Mouse (Mus musculus): Measurements from ENCODE around the gene Zcchc18.
"Not testable (repeated sequence)": the region's sequence is repeated elsewhere in the genome, so short reads cannot be mapped to it uniquely, and the experiment has no call there.

Gene Zcchc18

DNA sequence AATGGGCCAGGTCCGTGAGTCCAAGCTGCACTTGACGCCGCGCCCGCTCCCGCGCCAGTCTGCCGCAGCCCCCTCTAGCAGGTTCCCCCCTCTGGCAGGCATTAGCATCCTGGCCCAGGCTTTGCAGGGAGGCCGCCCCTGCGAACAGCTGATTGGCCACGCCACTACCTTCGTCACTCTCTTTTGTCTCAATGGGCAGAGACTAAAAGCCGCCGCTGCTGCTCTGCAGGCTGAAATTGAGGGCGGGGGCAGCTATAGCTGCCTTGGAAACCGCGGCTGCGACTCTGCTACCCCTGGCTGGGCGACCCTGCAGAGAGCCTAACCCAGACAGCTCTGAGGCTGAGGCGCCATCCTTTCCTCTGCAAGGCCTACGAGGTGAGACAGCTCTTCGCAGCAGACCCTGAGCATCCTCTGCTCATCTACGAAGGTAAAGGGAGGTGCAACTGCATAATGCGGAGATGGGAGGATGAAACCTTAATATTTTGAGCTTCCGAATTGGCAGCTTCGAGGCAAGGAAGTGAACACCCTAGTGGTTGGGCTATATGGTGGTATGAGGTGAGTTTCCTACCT, at the start of gene Zcchc18:
Gene Zcchc18, plus strand, starts transcription at position 178 of the 570 bp plus-strand sequence.
- peak; percentile 17 for DNase-seq (ENCODE audit: low spot score)

DNA sequence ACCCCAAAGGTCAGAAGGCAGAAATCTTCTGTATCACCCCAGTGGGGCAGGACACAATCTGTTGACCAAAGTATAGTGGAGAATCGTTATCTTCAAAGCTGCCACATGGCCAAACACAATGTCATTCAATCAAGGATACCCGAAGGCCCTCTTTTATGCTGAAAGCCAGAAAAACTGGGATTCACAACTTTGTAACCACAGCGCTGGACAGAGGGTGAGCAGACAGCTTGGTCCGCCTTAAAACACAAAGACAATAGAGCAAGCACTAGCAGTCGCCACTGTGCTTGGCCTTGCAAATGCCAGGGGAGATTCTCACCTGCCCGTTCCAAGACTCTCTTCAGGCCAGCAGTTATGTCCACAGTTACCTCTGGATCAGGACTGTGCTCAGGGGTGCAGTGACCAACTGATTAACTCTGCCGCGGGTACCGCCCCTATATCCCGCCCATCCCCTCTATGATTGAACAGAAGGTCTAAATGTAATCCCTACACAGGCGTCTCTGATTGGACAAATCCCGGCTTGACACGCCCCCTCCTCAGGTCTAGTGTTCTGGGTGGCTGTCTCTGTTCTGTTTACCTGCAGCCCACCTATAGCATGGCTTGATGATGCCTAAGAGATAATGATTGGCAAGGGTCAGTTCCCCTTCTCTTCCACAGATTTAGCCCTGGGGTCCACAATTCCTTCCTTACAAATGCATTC, 35.2 kb upstream of the Zcchc18 start:
- DNase-seq (ENCODE audit: low spot score): not testable (repeated sequence)

- DNase-seq (ENCODE audit: low spot score): not testable (repeated sequence)
Observed at GRCm38 (mm10) chrX:136958300-136958699, 34.7 kb upstream of the Zcchc18 start.

DNA sequence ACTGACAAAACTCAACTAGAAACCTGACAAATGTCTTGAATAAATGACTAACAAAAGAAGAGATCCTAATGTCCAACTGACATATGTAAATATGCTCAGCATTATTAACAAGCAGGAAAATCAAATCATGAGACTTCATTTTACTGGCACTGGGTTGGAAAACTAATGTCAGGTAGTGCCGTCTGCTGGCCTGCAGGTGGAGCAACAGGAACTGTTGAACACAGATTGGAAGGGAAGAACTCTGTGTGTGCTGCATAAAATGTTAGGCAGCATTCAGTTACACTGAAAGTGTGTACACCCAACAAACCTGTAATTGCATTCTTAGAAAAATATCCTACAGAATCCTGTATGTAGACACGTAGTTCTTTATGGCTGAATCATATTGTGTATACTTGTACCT, 33.3 kb upstream of the Zcchc18 start:
- DNase-seq (ENCODE audit: low spot score): no peak

DNA sequence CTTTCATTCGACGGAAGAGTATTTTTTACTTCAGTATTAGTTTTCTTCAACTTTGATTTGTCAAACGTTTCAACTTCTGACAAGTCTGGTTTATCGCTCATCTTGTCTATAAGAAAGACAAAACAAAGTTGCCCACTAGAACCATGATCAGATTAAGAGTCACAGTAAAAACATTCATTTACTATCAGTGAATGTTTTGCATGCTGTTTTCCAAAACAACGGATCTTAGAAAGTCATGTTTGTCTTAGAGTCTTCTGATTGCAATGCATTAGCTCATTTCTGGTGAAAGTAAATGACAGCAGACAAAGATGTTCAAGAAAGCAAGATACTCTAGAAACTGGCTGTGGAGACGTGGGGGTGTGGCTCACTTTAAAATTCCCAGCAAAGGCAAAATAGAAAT, 17.6 kb upstream of the Zcchc18 start, which contains the start of gene Tmsb15b2:
Gene Tmsb15b2, minus strand, starts transcription at position 101 of the 400 bp plus-strand sequence.
- not testable (repeated sequence) for DNase-seq (ENCODE audit: low spot score)

GRCm38 (mm10) chrX:136976424-136977084, 16.4 kb upstream of the Zcchc18 start, which contains the start of the genes Tmsb15l and Tmsb15b1:
Tmsb15l (minus strand) TSS chrX:136976869.
Tmsb15b1 (minus strand) TSS chrX:136976874.
- peak; percentile 27 for DNase-seq (ENCODE audit: low spot score)

GRCm38 (mm10) chrX:136978616-136979015, 14.3 kb upstream of the Zcchc18 start:
- DNase-seq (ENCODE audit: low spot score): no peak

DNA sequence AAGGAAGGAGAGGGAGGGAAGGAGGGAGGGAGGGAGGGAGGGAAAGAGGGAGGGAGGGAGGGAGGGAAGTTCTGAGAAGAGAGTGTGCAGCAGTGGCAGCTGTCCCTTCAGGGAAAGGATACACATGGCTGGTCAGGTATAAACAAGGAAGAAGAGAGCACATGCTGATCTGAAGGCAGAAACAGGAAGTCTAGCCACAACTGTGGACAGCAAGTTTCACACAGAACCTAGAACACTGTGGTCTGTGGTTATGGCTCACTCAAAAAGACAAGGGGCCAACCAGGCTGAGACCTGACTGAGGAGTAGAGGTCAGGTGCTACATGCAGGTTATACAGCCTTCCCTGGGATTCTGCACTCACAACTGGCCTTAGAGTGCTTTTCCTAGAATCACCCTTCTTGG, 6.9 kb upstream of the Zcchc18 start:
- no peak for DNase-seq (ENCODE audit: low spot score)

DNA sequence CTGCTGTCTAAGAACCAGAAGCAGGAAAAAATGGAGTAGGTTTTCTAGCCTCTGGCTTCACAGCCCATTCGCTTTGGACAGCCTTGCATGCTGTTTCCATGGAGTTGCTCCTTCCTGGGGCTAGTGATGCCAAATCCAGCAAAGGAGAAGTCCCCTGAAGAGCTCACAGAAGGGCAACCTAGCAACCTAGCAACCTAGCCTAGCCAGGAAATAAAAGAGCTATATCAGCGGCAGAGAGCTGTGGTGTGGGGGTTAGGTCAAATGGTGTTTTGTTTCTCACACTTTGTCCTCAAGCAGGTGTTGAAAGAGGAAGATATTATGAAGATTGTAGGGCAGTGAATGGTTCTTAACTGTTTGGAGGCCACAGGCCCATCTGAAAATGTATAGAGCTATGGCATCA, 1.7 kb upstream of the Zcchc18 start:
- no peak for DNase-seq (ENCODE audit: low spot score)

- DNase-seq (ENCODE audit: low spot score): no peak
Observed at GRCm38 (mm10) chrX:136992191-136992965, 577 bp upstream of the Zcchc18 start.

DNA sequence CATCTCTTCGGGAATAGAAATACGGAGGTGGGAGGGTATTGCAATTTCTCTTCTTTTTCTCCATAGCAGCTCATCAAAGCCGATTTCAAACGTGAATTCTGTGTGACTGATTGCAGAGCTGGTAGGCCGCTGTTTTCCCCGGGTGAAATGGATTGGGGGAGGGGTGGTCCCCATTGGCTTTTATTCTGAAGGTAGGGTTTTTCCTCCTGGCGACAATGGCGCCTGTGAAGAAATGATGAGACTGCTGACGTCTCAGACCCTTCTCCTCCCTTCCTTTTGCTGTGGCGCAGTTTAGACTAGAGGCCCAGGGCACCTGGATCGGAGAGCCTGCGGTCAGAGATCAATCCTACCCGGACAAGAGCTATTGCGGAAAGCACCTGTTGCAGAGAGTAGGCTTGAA, 686 bp downstream of the Zcchc18 start:
- DNase-seq (ENCODE audit: low spot score): no peak

DNA sequence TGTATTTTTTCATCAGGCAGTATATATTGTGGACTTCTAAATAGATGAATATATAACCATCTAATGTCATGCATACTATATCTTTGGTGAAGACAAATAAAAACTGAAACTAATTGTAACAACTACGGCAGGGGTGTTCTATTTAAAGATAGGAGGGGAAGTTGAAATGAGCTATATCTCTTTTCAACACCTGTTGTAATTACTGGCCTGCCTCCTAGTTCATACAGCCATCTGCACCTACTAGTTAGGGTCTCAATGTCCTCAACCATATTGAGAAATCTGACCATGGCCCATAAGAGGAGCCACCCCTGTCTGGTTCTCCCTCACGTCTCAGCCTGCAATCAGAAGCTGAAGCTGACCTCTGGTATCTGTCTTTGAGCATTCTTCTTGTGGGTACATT, 3.3 kb downstream of the Zcchc18 start:
- no peak for DNase-seq (ENCODE audit: low spot score)

DNA sequence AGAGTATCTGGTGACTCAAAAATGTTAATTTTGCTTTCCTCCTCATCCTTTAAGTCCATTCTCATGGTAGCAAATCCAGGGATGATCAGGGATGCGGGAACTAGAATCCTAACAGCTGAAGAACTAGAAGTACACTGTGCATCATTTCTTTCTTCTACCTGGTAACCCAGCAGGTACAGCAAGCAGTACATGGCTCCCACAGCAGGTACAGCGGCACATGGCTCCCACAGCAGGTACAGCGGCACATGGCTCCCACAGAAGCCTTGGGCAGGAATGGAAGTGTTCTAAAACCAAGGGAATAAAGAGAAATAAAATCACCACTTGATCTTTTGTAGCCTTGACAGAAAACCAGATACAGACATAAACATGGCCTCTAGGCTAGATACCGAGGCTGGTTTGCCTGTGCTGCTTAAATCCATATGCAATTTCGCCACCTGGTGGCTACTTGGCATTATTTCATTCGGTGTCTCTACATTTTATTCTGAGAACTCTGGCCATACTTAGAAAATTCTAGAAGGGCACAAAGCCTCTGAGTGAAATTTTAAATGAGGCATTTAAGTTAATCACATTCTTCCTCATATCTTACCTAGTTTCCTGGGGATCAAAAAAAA, 22.2 kb downstream of the Zcchc18 start:
- peak; percentile 7 for DNase-seq (ENCODE audit: low spot score)

DNA sequence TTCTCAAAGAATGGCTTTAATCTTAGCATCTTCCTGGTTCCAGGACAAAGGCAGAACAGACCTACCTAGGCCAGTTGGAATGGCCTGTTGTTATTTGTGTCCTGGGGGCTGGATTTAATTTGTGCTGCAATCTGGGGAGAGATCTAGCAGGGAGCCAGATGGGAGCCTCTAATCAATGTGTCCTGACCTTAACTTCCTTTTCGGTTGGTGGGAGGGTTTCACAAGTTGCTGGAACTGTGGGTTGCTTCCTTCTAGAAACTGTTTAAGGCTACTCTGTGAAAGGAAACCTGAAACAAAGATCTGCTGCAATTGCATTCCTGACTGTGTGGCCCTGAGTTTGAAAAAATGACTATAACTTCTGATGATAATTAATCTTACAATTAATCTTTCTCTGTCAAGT, 24.7 kb downstream of the Zcchc18 start:
- DNase-seq (ENCODE audit: low spot score): no peak

GRCm38 (mm10) chrX:137019310-137019709, 26.4 kb downstream of the Zcchc18 start:
- peak; percentile 21 for DNase-seq (ENCODE audit: low spot score)

GRCm38 (mm10) chrX:137030916-137031315, 38.0 kb downstream of the Zcchc18 start:
- no peak for DNase-seq (ENCODE audit: low spot score)

GRCm38 (mm10) chrX:137031726-137032125, 38.8 kb downstream of the Zcchc18 start:
- DNase-seq (ENCODE audit: low spot score): no peak

- DNase-seq (ENCODE audit: low spot score): no peak
Observed at GRCm38 (mm10) chrX:137034322-137034721, 41.4 kb downstream of the Zcchc18 start.

GRCm38 (mm10) chrX:137037470-137037999, 44.6 kb downstream of the Zcchc18 start:
- DNase-seq (ENCODE audit: low spot score): no peak

- peak; percentile 68 for DNase-seq (ENCODE audit: low spot score)
Observed at GRCm38 (mm10) chrX:137038000-137038483, 45.1 kb downstream of the Zcchc18 start, which contains the start of gene Slc25a53. Slc25a53 (minus strand) TSS chrX:137038302.

DNA sequence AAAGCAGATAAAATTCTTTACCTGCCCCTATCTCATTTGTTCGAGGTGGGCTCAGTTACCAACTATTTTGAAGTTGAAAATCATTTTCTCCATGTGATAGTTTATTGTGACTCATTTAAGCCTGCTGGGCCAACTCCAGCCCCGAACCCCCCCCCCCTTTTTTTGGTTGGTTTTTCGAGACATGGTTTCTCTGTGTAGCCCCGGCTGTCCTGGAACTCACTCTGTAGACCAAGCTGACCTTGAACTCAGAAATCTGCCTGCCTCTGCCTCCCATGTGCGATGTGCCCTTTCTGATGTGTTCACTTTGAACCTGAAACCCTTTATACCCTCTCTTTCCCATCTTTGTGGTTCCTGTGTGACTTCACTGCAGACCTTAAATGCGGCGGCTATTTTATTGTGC, 45.5 kb downstream of the Zcchc18 start:
- DNase-seq (ENCODE audit: low spot score): no peak
